Mouse (Mus musculus) C2C12 (cell line): ENCODE data around the gene Fuca2.

Source experiments
- CTCF ChIP-seq: IDR thresholded peaks from one replicate; pipeline ENCODE4 v1.5.1; 2011; ENCODE audit not compliant: control insufficient read depth, insufficient read depth, insufficient read length
- MAX ChIP-seq: IDR thresholded peaks from one replicate; pipeline ENCODE4 v1.6.1; 2011; ENCODE audit warnings: mild to moderate bottlenecking, control low read depth

GRCm38 (mm10) chr10:13500473-13500872 is 1.1 kb downstream of the Fuca2 start:
- TF ChIP-seq CTCF (no peak), MAX (no peak)
